Mouse (Mus musculus) ES-E14 (cell line): ENCODE measurements around the gene Rcc1. TPM values are rescaled to one million over a fixed set of nuclear protein-coding genes. Genes with fewer than 3 reads are reported as not detected.

ENCODE experiments used
- DNase-seq: peaks from one replicate; pipeline ENCODE4 v3.0.0-alpha.2; 2013; ENCODE audit warnings: low read depth, low spot score
- H3K27ac ChIP-seq: 2 replicates; pipeline ENCODE4 v1.5.1; 2012; ENCODE audit warnings: low read depth, mild to moderate bottlenecking, low read length, moderate library complexity, mixed read lengths; ENCODE audit not compliant: poor library complexity, insufficient read depth, severe bottlenecking
- H3K36me3 ChIP-seq: 2 replicates; pipeline ENCODE4 v1.6.1; 2012; ENCODE audit warnings: mild to moderate bottlenecking, low read length, moderate library complexity, mixed read lengths; ENCODE audit not compliant: control insufficient read depth, poor library complexity, insufficient read depth, severe bottlenecking
- H3K4me1 ChIP-seq, 2 experiments: fragments of 150-350 bp in 1 of 2; sonication (generic) in 1 of 2; 2 replicates each; pipeline ENCODE4 v1.6.1; 2012; ENCODE audit warnings: low read length in 2 of 2, mild to moderate bottlenecking in 1 of 2, mixed read lengths in 1 of 2; ENCODE audit not compliant: control insufficient read depth in 2 of 2, insufficient read depth in 2 of 2, poor library complexity in 1 of 2
- H3K4me3 ChIP-seq, 2 experiments: fragments of 150-350 bp in 1 of 2; sonication (generic) in 1 of 2; 2 replicates each; pipeline ENCODE4 v1.5.1; 2012; ENCODE audit warnings: low read length in 2 of 2, low read depth in 1 of 2, mild to moderate bottlenecking in 1 of 2, mixed read lengths in 1 of 2; ENCODE audit not compliant: insufficient read depth in 1 of 2, poor library complexity in 1 of 2, severe bottlenecking in 1 of 2
- H3K9ac ChIP-seq: 2 replicates; pipeline ENCODE4 v1.6.1; 2012; ENCODE audit warnings: low read depth, mild to moderate bottlenecking, low read length, mixed read lengths; ENCODE audit not compliant: poor library complexity, insufficient read depth, severe bottlenecking
- H3K9me3 ChIP-seq: fragments of 150-350 bp; sonication (generic); 2 replicates; pipeline ENCODE4 v1.6.1; 2012; ENCODE audit warnings: low read depth, mild to moderate bottlenecking, low read length; ENCODE audit not compliant: control insufficient read depth, insufficient read depth
- CHD2 ChIP-seq: IDR thresholded peaks from 2 replicates; pipeline ENCODE4 v1.6.1; 2014; ENCODE audit warnings: mild to moderate bottlenecking, low read depth, low read length, inconsistent platforms
- HCFC1 ChIP-seq: IDR thresholded peaks from 2 replicates; pipeline ENCODE4 v1.6.1; 2012; ENCODE audit warnings: low read length, inconsistent platforms, borderline replicate concordance; ENCODE audit not compliant: insufficient read depth
- MAFK ChIP-seq: IDR thresholded peaks from 2 replicates; pipeline ENCODE4 v1.6.1; 2014; ENCODE audit warnings: mild to moderate bottlenecking, low read depth, low read length, inconsistent platforms; ENCODE audit not compliant: insufficient read depth
- ZC3H11A ChIP-seq: IDR thresholded peaks from 2 replicates; pipeline ENCODE4 v1.6.1; 2012; ENCODE audit warnings: low read depth, mild to moderate bottlenecking, inconsistent platforms, low read length, borderline replicate concordance
- ZNF384 ChIP-seq: IDR thresholded peaks from 2 replicates; pipeline ENCODE4 v1.6.1; 2012; ENCODE audit warnings: low read depth, low read length, inconsistent platforms
- in situ Hi-C, 2 experiments: fragments of 600-800 bp; cut with MboI; formaldehyde crosslinking; loops; one replicate each; pipeline ENCODE4 v1.15.1; 2025; ENCODE audit warnings: low sequenced_read_pairs in 2 of 2, inconsistent platforms in 1 of 2; ENCODE audit not compliant: unreplicated experiment in 2 of 2
- total RNA-seq: library from RNA; depleted of rRNA; stranded (reverse); fragments of 300-350 nt; gene quantifications from 2 replicates; pipeline ENCODE4 v1.2.3, GENCODE M21; 2012

Gene Rcc1
- total RNA-seq, 1 experiment = 117 TPM

- in situ Hi-C loops = no loop called here
- H3K9ac ChIP-seq = no peak overlapping the region
- no peak overlapping the region for H3K4me3 ChIP-seq
- no peak overlapping the region for H3K27ac ChIP-seq
- DNase-seq = no peak
- H3K4me1 ChIP-seq = peaks cover 2 to 3% of the 10 kb centered on the region in 2 experiments; a peak in 2 of 4 replicates
- TF ChIP-seq ZNF384 = no peak
- no peak for TF ChIP-seq ZC3H11A
- TF ChIP-seq MAFK = no peak
- TF ChIP-seq CHD2 = no peak
- no peak for TF ChIP-seq HCFC1
- no peaks in the 10 kb centered on the region for H3K9me3 ChIP-seq
- H3K36me3 ChIP-seq = peaks cover 46% of the 10 kb centered on the region
These were observed 20.5 kb downstream of the Rcc1 start for GRCm38 (mm10) chr4:132332880-132333279.

GRCm38 (mm10) chr4:132331960-132332359 lies 21.4 kb downstream of the Rcc1 start:
- DNase-seq = no peak
- Histone ChIP-seq H3K36me3 (peaks cover 40% of the 10 kb centered on the region), H3K9ac (no peak overlapping the region), H3K4me3 (no peak overlapping the region), H3K9me3 (no peaks in the 10 kb centered on the region), H3K4me1 (peaks cover 2 to 3% of the 10 kb centered on the region in 2 experiments; a peak in 2 of 4 replicates), H3K27ac (no peak overlapping the region)
- in situ Hi-C loops = no loop called here
- TF ChIP-seq HCFC1 (no peak), ZNF384 (no peak), MAFK (no peak), CHD2 (no peak), ZC3H11A (no peak)

- peak overlapping the region; percentile 88 to 99 for H3K4me3 ChIP-seq
- no peaks in the 10 kb centered on the region for H3K9me3 ChIP-seq
- DNase-seq = no peak
- TF ChIP-seq ZC3H11A (no peak), CHD2 (no peak), HCFC1 (no peak), ZNF384 (no peak), MAFK (no peak)
- peaks cover 2 to 3% of the 10 kb centered on the region in 2 experiments; a peak in 2 of 4 replicates for H3K4me1 ChIP-seq
- in situ Hi-C loops = no loop called here
- H3K9ac ChIP-seq = peak overlapping the region; percentile 98
- H3K36me3 ChIP-seq = peaks cover 35% of the 10 kb centered on the region
- no peak overlapping the region for H3K27ac ChIP-seq
These were observed 23.5 kb downstream of the Rcc1 start for GRCm38 (mm10) chr4:132329835-132330354.

- no peaks in the 10 kb centered on the region for H3K9me3 ChIP-seq
- in situ Hi-C loops = no loop called here
- DNase-seq = peak; percentile 93
- peak within 1 kb of the TSS; percentile 88 to 99 for H3K4me3 ChIP-seq
- TF ChIP-seq CHD2 = no peak
- peak; percentile 75; the same call in 1 of the 2 replicates for TF ChIP-seq HCFC1
- H3K36me3 ChIP-seq = peaks cover 32% of the 10 kb centered on the region
- peak within 1 kb of the TSS; percentile 83; the same call in 1 of the 2 replicates for H3K27ac ChIP-seq
- H3K9ac ChIP-seq = peak within 1 kb of the TSS; percentile 98
- H3K4me1 ChIP-seq = peaks cover 2 to 3% of the 10 kb centered on the region in 2 experiments; a peak in 2 of 4 replicates
These were observed 24.1 kb downstream of the Rcc1 start, which contains the start of gene Trnau1ap for GRCm38 (mm10) chr4:132329115-132329834. Gene Trnau1ap, minus strand, starts transcription at chr4:132329538.
